Mouse (Mus musculus) adrenal gland, postnatal 14 days (tissue): ENCODE data around the gene Syndig1. TPM values are rescaled to one million over a fixed set of nuclear protein-coding genes. Genes with fewer than 3 reads are reported as not detected.

Experiments used
- DNase-seq: peaks from one replicate; pipeline ENCODE4 v3.0.0; 2021; ENCODE audit warnings: mixed read lengths
- total RNA-seq: library from RNA; stranded (reverse); gene quantifications from 2 replicates; pipeline ENCODE4 v1.2.3, GENCODE M21; 2021

The Syndig1 gene
- total RNA-seq, 1 experiment from 2014 or later = 1.5 TPM

- no peak for DNase-seq
These were observed 153.5 kb downstream of the Syndig1 start for GRCm38 (mm10) chr2:149982466-149982865.

DNA sequence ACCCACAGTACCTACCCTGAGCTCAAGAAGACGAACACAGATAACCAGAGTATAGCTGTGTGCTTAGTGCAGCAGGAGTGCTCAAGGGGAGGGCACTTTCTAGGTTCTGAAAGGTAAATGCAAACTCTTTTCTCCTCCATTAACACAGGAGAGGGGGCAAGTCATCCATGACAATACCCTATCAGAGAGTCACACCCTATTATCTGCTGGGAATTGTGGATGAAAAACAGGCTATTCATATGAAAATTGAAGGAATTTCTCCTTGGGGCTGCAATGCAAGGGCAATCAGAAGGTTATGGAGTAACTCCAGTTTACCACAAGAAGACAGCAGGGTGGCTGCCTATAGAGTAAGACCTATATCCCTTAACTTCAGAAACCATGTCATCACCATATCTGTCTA lies 154.1 kb downstream of the Syndig1 start:
- no peak for DNase-seq

DNA sequence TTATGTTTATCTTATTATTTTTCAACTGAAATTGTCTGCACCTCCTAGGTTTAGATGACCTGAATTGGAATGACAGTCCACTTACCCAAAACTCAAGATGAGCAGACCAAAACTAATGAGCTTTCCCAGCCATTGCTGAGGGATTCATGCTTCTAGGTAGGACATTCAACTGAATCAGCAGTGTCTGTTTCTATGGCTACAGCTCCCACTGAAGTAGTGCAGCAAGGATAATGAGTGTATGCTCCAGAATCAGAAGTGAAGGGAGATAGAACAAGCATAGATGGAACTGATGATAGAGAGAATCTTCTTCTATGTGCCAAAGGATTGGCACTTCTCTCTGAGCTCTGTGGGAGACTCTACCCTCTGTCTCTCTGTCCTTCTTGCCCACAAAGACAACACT lies 158.6 kb downstream of the Syndig1 start:
- DNase-seq = no peak

DNA sequence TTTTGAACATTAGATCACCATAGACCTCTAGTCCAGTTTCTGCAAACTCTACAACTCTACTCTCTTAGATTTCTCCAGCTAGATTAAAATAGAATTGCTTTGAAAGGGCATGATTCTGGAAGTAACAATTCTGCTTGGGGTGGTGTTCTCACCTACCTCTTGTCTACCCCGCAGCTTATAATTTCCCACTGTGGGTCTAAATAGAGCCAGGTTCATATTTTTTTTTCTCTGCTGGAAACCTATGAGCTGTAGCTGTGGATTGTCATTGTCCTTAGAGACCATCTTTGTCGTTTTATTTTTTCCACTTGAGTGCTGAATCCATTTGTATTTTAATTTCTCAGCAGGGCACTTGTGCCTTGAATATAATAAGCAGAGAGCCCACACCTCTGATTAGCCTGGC lies 162.5 kb downstream of the Syndig1 start:
- DNase-seq = no peak

GRCm38 (mm10) chr2:149992921-149993320 lies 163.9 kb downstream of the Syndig1 start:
- DNase-seq = no peak

GRCm38 (mm10) chr2:149996382-149996964 lies 167.5 kb downstream of the Syndig1 start:
- DNase-seq = no peak

- no peak for DNase-seq
These were observed 168.6 kb downstream of the Syndig1 start for GRCm38 (mm10) chr2:149997657-149998056.

DNA sequence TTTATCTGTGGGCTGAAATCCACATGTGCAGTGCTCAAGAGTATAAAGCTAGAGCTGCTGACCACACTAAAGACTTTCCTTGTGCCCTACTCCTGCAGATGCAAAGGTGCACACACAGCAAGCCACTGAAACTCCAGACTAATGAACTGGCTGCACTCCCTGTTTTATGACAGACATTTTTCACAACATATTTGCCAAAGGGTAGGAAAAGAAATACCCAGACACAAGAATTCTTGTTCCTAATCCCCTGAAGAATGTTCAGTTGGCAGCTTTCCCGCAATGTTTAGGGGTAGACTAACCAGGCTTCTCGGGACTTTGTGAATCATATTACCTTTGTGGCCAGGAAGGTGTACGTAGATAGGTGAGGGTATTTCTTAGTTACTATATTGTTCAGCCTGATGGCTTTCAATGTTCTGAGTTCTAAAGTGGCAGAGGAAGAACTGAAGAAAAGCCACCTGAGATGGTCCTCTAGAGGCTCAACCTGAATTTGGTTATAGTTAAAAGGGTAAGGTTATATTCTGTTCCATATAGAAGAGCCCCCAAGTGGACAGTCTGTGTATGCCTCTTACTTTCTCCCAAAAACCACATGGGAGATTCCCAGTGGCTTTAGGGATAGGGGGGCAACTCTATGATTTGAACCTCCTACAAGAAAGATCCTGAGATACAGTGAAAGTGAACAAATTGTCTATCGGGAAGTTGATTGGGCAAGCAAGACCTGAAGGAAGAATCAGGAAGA lies 169.5 kb downstream of the Syndig1 start:
- DNase-seq = no peak

DNA sequence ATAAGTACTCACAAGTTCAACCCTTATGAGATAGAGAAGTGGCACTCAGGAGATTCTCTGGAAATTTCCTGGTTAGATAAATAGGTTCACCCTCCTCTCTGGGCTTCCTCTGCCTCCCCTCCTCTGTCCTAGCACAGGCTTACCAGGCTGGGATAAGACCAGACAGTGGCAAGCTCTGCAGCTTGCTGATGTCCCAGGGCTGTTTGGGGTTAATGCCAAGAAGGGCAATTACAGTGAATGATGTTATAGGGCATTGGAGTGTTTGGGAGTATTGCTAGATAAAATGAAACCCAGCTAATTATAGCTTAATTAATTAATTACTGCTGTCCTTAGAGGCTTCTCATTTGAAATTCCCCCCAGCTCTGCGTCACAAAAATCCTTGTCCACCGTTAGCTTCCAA lies 171.6 kb downstream of the Syndig1 start:
- no peak for DNase-seq

GRCm38 (mm10) chr2:150003499-150003898 lies 174.5 kb downstream of the Syndig1 start:
- no peak for DNase-seq

- no peak for DNase-seq
These were observed 183.9 kb downstream of the Syndig1 start for GRCm38 (mm10) chr2:150012787-150013346.

GRCm38 (mm10) chr2:150013785-150014184 lies 184.8 kb downstream of the Syndig1 start:
- DNase-seq = no peak

GRCm38 (mm10) chr2:150016303-150016702 lies 187.3 kb downstream of the Syndig1 start:
- no peak for DNase-seq

DNA sequence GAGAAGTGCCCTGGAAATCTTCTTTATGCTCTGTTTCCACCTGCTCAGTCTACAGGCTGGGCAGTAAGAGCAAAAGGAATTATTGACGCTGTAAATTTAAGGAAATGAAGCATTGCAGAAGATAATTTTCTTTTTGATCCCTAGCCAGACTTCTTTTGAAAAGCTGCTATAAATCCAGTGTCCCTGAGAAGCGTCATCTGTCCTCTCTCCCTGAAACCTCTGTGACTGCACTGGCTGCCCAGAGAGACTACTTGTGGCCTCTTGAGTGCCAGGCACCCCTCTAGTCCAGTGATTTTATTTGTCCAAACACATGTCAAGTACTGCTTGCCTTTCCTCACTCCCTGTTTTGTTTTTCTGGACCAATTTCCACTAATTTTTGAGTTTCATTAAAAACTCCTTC lies 191.7 kb downstream of the Syndig1 start:
- peak; percentile 66 for DNase-seq

DNA sequence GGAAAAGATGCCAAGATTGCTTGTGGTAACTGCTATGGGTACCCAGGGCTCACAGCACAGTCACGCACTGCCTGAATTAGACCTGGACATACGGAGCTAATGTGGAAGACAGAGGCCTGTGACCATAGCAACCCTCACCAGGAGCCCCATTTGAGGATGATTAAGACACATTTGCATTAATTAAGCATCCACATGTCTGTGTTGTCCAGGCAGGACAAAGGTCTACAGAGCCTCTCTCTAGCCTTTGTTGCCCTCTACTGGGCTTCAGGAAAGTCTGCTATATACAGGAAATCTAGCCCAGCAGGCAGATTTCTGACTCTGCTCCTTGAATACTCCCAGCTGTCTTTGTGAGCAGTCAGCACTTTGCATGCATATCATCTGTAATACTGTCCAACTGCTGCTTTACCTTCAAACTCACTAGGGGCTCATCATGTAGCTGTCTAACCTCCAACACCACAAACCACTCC lies 194.9 kb downstream of the Syndig1 start:
- DNase-seq = peak; percentile 21

- DNase-seq = no peak
These were observed 214.5 kb downstream of the Syndig1 start for GRCm38 (mm10) chr2:150043531-150043930.

Other genes starting within 250 kb of the Syndig1 start
- gene C530025M09Rik, start 2.0 kb downstream of the Syndig1 start, total RNA-seq = not detected in 2 replicates